Mouse (Mus musculus) heart, adult 9 months (tissue): ENCODE measurements around the gene Fam222a.

ENCODE experiments used
- DNase-seq, 2 experiments: peaks; one replicate each; pipeline ENCODE4 v3.0.0; 2022; ENCODE audit warnings: low spot score in 2 of 2

Gene Fam222a

DNA sequence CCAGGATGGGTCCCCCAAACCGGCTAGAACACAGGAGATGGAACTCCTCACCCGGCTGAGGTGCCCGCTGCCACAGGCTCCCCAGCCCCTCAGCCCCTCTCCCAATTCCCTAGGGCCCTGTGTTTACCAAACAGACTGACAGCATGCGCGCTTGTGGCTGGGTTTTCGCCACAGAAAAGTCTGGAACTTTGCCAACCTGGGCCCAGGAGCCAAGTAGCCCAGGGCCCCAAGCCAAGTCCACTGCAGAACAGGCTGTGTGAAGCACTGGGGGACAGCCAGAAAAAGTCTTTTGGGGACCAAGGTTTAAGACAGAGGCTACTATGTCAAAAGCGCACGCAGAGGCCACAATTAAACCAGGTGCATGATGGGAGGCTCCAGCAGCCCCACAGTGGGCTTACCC, 39.8 kb downstream of the Fam222a start:
- peak; percentile 46 to 68 for DNase-seq

DNA sequence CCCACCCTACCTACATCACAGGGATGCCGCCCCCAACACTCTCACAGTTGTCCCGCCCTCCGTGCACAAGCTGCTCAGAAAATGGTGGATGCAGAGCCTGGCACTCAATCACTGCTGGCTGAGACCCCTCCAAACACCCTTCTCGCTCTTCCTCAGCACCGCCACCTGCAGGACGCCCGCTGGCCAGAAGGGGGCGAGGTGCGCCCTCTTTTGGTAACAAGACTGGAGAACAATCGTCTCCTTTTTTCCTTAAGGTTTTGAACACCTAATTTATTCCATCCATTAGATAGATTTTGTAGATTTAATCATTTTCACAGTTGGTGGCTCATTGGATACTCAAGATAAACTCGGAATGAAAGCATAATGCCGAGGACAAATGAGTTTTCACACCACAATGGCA, 40.7 kb downstream of the Fam222a start:
- peak in 1 of 2 experiments; percentile 51 for DNase-seq

DNA sequence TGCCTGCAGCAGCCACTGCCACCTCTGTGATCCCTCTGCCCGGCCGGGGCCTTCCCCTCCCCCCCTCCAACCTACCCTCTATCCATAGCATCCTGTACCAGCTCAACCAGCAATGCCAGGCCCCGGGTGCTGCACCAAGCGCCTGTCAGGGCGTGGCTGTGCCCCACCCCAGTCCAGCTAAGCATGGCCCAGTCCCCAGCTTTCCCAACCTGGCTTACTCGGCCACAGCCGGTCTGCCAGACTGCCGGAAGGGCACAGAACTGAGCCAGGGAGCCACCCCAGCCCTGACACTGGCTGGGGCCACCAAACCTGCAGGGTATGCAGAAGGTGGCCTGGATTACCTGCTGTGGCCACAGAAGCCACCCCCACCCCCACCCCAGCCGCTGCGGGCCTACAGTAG, 43.4 kb downstream of the Fam222a start:
- no peak for DNase-seq

DNA sequence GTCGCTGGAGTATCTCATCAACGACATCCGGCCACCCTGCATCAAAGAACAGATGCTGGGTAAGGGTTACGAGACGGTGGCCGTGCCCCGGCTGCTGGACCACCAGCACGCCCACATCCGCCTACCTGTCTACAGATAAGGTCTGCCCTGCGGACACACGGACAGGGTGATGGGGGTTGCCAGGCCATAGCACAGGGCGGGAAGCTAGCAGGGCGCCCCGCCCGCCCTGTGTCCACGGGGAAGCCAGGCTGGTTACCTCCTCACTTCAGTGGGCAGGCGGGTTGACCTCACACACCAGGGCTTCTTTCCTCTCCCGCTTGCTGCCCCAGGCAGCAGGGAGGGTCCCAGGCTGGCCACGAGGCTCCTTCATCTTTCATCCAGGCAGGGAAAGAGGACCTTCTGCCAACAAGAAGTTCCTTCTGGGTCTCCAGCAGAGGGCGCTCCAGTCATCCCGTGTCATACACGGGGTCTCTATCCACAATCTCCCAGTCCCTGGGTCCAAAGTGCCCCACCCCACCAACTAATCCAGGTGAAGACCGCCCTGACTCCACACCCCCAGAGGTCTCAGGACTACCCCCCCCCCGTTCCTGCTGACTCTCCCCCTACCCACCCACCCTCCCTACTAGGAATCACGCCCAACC, 44.3 kb downstream of the Fam222a start:
- DNase-seq = no peak

DNA sequence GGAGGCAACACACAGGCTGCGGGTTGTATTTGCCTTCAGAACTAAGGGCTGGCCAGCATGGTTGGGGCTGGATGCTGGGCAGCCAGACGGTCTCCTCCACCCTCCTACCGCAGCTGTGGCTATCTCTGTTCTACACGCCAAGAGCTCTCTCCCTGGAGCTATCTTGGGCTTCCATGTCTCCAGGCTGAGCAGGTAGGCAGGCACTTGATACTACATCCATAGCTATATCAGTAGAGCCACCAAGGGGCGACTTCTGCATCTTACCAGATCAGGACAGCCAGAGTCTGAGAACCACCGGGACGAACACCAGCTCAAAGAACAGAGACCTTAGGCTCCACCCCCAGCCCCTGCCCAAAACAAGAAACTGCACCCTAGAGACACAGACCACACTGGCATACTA, 47.0 kb downstream of the Fam222a start:
- DNase-seq = no peak

DNA sequence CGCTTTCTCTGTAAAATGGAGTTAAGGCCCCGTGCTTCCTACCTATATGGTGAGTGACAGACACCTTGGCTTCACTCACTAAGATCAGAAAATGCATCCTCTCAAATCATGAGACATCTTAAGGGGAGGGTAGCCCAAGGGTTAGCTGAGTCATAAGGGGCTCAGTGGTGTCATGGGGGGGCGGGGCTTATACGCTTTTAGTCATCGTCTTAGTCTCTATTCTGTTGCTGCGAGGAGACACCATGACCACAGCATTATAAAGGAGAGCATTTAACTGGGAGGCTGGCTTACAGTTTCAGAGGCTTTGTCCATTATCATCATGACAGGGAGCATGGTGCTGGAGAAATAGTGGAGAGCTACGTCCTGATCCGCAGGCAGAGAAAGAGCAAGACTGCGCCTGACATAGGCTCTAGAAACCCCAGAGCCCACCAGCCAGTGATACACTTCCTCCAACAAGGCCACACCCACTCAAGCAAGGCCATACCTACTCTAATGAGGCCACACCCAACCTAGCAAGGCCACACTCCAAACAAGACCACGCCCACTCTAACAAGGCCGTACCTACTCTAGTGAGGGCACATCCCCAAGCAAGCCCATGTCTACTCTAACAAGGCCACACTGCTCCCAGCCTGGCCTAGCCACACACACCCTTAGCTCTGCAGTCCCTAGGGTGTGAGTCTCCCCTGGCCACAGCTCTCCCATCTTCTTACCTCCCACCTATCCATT, 48.7 kb downstream of the Fam222a start:
- no peak for DNase-seq

DNA sequence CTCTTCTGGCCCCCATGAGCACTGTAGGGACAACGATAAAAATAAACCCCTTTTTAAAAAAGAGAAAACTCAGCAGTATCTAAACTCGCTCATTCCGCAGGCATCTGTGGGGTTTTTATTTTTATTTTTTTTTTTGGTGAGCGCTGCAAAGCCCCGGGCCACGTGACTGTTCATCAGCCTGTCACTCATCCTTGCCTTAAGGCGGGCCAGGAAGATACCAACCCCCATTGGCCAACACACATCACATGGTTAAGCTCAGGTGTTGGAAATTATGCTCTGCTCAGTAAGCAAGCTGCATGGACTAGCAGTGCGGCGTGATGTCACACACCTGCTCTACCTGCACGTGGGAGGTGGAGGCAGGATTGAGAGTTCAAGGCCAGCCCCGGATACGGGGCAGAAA, 50.0 kb downstream of the Fam222a start:
- no peak for DNase-seq

DNA sequence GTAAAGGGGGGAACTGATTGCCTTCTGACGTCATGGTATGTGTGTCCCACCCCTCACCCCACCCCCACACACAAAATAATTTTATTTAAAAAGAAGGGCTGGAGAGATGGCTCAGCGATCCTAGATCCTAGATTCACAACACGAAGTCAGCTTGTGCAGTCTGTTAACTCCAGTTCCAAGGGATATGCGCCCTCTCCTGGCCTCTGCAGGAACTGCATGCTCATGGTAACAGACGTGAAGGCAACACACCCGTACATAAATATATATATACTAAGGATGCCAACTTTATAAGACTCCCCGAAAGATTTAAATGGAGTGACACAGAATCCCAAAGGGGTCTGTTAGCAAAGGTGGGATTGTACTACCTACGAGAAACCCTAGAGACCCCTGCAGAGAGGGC, 51.0 kb downstream of the Fam222a start:
- DNase-seq = peak in 1 of 2 experiments; percentile 54

DNA sequence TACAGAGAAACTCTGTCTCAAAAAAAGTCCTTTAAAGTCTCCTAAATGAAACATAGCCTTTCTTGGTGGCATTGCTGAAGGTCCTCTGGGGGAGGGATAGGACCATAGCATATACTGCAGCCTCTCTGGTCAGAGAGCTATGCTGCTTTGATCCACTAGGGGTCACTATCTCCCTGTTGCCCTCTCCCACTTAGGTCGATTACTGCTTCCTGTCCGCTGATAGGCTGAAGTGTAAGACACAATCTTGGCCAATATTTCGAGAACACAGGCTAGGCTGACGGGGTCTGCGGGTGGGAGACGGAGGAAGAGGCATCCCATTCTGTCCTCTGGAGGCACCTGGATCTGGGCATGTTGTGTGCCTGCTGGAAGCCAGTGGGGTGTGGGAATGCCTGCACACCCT, 52.5 kb downstream of the Fam222a start:
- no peak for DNase-seq

DNA sequence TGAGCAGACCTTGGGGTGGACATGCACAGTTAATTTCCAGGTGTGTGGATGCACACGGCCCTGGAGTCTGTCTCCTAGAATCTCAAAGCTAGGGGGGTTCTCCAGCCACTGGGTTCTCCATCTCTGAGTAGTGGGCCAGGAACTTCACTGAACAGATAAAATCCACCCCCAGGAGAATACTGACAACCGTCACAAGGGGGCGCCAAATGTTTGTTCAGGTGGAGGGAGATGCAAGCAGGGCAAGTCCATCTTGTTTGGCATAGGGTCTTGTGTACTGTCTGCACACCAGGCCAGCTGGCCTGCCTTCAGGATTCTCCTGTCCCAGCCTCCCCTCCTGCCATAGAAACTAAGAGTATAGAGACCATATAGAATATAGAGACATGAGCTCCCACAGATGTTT, 57.8 kb downstream of the Fam222a start:
- no peak for DNase-seq

DNA sequence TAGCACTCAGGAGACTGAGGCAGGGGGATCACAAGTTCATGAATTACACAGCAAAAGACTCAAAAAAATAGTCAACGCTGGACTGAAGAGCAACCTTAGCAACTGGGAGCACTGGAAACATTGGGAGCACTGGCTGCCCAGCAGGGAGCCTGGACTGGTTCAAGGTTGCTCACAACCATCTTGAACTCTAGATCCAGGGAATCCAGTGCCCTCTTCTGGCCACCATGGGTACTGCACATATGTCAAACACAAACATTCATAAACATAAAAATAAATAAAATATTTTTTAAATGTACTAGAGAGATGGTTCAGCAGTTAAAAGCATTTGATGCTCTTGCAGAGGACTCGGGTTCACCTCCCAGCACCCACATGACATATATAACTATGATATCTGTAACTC, 63.5 kb downstream of the Fam222a start:
- no peak for DNase-seq

DNA sequence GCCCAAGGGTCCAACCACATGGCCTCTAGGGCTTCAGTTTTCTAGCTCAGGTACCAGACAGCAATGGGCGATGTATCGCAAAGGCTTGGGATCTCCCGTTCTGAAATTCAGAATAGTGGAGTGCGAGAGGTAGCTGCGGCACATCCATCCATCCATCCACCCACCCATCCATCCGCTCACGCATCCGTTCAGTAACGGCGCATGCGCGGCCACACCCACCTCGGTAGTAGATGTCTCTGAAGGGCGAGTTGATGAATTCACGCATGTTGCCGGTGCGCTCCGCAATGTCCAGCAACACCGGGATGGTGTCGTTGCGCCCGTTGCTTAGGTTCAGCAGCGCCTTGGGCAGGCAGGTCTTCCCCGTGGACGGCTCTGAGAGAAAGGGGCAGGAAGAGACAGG, 68.3 kb downstream of the Fam222a start:
- no peak for DNase-seq

DNA sequence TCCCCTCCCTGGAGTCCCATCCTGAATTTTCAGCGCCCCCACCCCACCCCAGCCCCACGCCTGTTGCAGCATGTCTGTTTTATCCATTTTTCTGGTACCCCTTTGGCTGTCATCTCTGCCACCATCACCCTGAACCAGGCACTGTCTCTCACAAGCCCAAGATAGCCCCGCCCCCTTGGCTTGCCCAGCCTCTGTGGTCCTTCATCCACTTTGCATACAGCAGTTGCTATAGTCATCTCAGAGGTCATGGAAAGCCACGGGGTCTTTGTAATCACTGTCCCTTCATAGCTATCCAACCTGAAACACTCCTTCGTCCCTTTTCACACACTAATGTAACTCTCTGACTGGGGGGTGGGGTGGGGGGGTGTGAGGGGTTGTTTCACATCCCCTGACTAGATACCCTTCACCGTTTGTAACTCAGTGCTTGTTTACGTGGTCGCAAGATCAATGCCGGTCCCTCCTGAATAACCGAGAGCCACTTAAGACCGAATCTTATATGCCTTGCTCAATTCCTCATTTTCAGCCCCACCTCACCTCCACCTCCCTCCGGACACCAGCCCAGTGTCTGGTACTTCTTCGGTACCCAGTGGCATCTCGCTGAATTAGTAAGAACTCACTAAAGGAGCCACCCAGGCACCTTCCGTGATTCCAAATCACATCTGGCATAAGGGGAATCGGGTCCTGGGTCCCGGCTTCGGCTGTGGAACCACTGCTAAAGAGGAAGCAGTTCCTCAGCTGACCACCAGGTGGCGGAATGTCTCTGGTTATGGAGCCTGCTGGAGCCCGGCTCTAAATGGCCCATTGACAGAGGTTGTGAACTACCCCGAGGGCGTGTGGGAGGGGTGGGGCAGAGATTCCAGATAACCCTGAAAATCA, 71.2 kb downstream of the Fam222a start:
- DNase-seq = peak; percentile 78 to 85

DNA sequence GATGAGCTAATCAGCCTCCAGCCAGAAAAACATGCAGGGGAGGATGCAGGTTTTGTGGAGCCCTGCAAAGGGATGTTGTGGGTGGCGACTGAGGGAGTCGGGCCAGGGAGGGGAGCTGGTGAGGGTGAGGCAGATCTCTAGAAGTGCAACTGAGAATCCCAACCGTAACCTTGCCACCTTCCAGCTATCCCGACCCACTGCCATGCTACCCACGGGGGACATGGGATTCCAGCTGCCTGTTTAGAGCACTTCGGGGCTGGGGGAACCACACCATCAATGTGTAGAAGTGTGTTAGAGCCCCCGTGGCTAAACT, 71.8 kb downstream of the Fam222a start:
- DNase-seq = no peak

DNA sequence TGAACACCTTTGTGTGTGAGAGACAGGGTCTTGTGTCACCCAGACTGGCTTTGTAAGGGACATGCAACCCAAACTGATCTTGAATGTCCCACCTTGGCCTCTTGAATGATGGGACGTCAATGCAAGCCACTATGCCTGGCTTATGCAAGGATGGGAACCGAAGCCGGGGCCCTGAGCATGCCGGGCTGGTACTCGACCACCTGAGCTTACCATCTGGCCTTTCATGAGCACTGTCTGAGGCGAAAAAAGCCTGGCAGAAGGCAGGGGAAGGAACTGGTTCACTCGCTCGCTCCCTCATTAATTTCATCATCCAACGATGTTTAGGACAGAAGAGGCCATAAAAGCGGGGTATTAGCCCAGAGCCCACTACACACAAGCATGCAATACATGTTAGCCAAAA, 73.0 kb downstream of the Fam222a start:
- DNase-seq = no peak

DNA sequence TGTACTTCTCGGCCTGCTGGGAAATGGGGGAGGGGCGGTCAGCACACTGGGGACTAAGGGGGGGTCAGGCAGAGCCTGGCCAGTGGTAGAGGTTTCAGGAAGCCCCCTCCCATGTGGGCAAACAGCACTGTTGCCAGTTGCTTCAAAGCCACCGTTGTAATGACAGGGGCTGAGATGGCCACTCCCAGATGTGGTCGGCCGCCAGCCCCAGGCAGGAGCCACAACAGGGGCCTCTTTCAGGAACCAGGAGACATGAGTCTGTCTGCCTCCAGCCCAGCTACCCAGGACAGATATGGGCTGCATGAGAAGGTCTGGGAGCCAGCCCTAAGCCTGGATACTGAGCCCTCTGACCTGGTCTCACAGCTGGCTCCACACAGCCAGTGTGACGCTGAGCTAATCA, 77.1 kb downstream of the Fam222a start:
- DNase-seq = no peak

DNA sequence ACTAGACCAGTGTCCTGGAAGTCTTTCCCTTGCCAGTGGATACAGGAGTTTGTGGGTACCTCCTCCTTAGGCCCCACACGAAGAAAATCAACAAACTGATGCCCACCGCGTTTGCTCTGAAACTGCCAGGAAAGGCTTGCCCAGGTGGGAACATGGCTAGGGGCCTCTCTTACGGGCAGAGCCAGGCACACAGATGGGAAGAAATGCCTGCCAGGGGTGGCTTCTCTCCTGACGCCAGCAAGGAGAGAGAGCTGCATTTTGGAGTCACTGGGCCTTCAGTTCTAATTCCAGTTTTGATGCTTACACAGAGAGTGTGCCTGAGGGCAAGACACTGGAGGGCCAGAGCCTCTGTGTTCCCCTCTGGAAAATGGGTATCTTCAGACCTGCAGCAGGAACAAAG, 78.1 kb downstream of the Fam222a start:
- no peak for DNase-seq

DNA sequence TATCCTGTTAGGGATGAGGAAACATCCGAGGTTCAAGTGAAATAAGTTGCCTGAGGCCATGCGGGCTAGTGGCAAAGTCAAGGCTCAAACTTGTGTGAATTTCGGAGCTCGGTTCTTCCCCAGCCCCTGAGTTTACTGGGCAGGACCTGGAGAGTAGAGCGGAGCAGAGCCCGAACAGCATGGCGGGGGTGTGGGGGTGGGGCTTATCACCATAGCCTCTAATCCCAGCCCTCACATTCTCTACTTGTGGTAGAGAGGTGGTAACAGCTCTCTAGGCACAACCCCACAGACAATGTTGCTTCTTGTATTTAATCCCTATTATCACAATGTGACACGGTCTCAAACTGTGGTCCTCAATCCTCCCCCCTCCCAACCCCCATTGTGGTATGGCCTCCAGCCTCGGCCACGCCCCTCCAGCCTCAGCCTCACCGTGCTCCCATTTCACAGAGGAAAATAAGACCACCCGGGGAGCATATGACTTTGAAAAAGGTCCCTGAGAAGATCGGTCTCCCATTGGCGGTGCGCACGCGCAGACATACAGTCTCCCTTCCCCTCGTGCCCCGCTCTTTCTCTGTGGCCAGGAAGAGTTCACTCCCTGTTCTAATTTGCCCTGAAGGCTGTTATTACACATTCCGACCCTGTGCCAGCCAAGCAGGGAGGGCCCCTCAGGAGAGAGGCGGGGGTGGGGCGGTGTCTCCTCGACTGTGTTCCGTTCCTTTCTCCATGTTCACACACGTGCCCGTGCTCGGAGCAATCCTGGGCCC, 79.6 kb downstream of the Fam222a start:
- no peak for DNase-seq

DNA sequence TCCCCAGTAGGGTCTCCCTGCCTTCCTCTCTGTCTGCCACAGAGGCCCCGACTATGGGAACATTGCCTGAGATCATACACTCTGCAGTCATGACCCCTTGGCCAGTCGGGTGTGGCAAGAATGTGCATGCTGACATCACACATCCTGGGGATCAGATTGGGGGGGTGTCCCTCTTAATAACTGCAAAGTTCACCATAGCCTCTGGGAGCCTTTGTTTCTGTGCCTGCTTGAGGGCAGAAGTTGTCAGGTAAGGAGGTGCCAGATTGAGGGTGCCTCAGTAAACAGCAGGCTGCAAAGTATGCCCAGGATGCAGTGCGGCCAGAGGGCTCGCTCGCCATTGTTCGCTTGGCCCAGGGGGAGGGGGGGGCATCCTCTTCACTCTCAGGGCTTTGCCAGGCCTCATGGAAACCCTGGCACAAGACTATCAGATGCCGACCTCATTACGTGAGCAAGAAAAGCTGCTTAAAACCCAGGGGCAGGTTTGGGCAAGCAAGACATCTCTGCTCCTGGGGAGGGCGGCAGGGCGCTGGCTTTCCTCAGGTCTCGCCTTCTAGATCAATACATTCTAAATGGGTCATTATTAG, 81.0 kb downstream of the Fam222a start:
- peak; percentile 45 to 50 for DNase-seq

DNA sequence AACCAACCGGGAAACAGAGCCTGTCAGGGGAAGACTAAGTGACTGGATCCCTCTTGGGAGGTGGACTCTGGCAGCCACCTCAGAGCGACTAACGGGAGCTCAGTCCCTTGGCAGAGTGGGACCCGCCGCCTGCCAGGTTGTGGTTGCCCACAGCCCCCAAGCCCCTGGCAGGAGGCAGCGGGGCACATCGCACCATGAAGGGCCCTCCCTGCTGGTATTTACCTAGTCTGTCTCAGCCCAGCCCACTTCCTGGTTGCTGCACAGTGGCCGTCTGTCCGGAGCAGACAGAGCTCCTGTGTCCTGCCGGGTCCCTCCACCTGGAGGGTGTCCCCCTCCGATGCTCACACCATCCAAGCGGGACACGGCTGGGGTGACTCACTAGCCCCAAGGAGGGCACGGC, 83.2 kb downstream of the Fam222a start:
- DNase-seq = no peak

DNA sequence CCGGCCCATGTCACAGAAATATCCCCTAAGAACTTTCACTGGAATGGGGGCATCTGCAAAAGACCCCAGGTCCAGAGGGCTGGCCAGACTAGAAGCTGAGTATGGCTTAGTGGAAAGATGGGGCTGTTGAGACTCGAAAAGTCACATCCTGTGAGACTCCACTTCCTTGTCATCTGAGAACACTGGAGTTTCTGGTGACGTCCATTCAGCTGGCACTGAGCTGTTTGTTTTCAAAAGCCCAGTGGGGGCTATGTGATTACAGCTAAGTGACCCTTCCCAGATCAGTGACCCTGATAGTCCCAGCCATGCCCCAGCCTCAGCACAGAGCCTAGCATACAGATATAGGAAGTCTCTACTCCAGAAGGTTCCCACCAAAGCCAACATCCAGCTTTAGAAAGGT, 83.6 kb downstream of the Fam222a start:
- no peak for DNase-seq
